Mouse (Mus musculus) skeletal muscle tissue, postnatal 0 days (tissue): ENCODE measurements around the gene Celf2. TPM values are rescaled to one million over a fixed set of nuclear protein-coding genes. Genes with fewer than 3 reads are reported as not detected.

ENCODE experiments used
- polyA plus RNA-seq: library from polyadenylated mRNA; unstranded; fragments of >200 nt; fragmentation: Nextera tagmentation; extraction: Ambion mirVana; gene quantifications from 2 replicates; pipeline ENCODE4 v1.2.1, GENCODE M21; 2015

The Celf2 gene
- 79.2 and 80.3 TPM in 2 replicates for polyA plus RNA-seq

DNA sequence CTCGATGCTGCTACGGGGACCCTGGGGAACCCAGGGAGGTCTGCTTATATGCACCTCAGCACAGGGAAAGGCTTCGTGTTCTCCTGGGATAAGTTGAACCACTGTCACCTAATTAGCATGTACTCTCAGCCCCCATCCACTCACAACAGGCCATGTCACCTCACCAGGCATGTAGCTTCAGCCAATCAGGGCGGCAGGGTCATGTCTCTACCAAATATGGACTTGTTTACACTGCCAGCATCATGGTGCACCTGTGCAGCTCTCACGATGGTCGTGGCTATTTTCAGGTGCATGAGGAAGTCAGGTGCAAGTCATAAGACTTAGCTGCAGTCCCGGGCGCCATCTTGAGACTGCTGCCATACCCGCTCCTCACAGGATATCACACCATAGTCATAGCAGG, at the start of gene Celf2:
Gene Celf2 (minus strand): TSS at position 101 of the 400 bp plus-strand sequence.

